Mouse (Mus musculus) cerebellum, postnatal 4 days (tissue): ENCODE results near the gene Klk14.

Experiments
- DNase-seq, 2 experiments: peaks; one replicate each; pipeline ENCODE4 v3.0.0; 2022; ENCODE audit warnings: low spot score in 2 of 2, mixed read lengths in 1 of 2

Klk14 gene

GRCm38 (mm10) chr7:43713741-43714351, 23.6 kb downstream of the Klk14 start:
- no peak for DNase-seq
